Mouse (Mus musculus) frontal cortex, postnatal 14 days (tissue): ENCODE measurements around the gene Ralb.

Source experiments
- DNase-seq, 2 experiments: peaks; one replicate each; pipeline ENCODE4 v3.0.0; 2022; ENCODE audit warnings: low spot score in 2 of 2

The Ralb gene

DNA sequence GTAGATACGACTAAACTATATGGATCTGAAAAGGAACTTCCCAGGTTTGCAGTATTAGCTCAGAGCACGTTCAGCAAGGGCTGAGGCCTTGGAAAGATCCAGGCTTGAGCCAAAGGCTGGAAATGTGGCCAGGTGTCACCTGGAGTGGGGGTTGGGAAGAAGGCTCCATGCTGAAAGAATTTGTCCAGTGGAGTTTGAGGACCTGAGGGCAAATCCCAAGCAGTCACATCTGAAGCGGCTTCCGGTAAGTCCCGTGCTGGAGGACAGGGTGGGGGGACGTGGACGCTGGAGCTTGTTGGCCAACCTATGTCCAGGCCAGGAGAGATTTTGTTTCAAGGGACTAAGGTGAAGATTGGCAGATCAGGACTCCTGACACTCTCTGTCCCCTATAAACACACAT lies 19.2 kb upstream of the Ralb start:
- no peak for DNase-seq

- DNase-seq: no peak
These were observed 18.8 kb upstream of the Ralb start for GRCm38 (mm10) chr1:119523369-119523768.

GRCm38 (mm10) chr1:119522726-119523125 lies 18.1 kb upstream of the Ralb start:
- DNase-seq: no peak

DNA sequence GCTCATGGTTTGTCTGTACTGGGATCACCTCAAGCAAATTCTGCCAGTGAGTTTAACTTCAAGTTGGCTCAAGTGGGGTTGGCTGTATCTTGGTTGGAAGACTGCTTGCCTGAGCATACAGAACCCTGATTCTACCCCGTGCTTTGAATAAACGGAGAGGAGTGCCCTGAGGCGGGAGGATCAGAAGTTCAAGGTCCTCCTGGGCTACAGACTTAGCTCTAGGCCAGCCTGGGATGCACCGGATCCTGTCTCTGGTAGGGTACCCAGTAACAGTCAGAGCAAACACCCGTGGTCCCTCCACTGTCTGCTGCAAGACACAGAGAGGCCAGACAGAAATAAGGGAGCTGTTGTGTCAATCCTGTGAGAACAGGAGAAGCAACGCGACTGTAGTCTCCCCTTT lies 17.1 kb upstream of the Ralb start:
- no peak for DNase-seq

DNA sequence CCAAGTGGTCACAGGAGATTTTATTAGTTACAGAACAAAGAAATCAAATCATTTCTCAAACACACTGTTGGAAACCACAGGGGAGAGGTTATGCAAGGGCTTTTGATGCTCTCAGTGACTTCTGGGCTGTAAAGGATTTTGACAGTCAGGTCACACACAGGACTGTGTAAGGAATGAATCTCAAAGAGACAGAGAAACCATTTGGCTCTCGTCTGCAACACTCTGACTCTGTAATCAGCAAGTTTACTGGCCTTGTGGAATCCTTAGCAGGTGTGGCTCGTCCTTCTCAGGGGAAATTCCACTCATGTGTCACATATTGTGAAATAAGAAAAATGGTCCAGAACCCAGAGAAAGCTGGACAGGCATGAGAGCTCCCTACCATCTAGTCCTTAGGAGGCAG lies 16.4 kb upstream of the Ralb start:
- no peak for DNase-seq

DNA sequence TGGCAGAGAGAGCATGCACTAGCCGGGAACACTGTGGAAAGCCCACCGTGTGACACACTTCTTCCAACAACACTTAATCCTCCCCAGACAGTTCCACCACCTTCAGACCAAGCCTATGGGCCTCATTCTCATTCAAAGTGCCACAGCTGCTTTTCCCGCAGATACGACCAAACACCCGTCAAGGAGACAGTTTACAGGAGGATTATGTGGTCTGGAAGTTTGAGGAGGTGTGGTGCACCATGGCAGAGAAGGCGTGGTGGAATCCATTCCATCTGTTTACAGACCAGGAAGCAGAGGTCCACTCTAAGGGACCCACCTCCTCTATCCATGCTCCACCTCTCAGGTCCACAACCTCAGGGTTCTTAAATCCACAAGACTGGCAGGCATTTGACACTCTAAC lies 14.7 kb upstream of the Ralb start:
- DNase-seq: no peak

DNA sequence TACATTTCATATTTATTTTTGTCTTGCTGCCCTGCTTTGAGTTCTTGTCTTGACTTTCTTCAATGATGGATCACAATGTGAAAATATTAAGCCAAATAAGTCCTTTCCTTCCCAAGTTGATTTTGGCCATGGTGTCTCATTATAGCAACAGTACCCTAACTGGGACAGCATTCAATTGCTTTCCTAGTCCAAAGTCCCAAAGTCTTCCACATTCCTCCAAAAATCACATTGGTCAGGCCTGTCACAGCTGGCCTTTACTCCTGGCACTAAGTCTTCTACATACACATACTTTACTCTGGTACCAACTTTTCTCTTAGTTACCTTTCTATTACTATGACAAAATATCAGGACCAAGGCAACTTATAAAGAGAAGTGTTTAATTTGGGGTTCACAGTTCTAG lies 14.2 kb upstream of the Ralb start:
- DNase-seq: no peak

GRCm38 (mm10) chr1:119518060-119518459 lies 13.5 kb upstream of the Ralb start:
- DNase-seq: no peak

DNA sequence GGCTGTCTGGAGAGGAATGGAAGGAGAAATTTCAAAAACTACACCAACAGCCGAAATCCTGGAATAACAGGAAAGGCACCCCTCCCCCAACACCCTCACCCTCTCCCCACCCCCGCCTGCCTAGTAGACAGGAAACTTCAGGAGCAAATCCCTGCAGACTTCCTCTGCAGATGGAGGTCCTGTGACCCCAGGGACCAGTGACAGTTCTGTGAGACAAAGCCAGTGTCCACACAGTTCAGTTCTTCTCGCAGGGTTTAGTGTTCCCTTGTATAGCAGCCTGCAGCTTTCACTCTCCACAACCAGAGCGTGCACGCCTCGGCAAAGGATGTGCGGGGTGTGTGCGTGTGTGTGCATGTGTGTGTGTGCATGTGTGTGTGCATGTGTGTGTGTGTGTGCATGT lies 6.3 kb upstream of the Ralb start:
- DNase-seq: no peak

DNA sequence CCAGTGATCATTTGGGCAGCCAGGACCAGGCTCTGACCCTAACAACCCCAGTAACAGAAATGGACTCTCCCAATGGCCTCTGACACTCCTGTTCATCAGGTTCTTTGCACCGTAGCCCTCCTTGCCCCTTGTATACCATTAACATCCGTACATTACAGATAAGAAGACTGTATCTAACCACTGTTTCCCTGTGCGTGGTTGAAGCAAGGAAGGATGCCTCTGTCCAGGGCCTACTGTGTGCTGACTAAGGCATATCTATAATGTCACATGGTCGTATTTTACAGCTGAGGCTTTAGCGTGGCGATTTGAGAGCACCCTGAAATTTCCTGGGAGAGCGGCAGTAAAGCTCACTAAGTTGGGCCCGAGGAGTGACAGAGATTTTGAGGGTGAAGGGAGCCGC lies 5.8 kb upstream of the Ralb start:
- DNase-seq: no peak

- no peak for DNase-seq
These were observed 4.9 kb upstream of the Ralb start for GRCm38 (mm10) chr1:119509474-119509873.

- no peak for DNase-seq
These were observed 4.0 kb upstream of the Ralb start for GRCm38 (mm10) chr1:119508548-119508947.

- DNase-seq: no peak
These were observed 1.4 kb upstream of the Ralb start for GRCm38 (mm10) chr1:119505951-119506350.

GRCm38 (mm10) chr1:119503808-119504207 lies 786 bp downstream of the Ralb start:
- DNase-seq: no peak

GRCm38 (mm10) chr1:119503181-119503580 lies 1.4 kb downstream of the Ralb start:
- no peak for DNase-seq

- no peak for DNase-seq
These were observed 1.9 kb downstream of the Ralb start for GRCm38 (mm10) chr1:119502729-119503128.

DNA sequence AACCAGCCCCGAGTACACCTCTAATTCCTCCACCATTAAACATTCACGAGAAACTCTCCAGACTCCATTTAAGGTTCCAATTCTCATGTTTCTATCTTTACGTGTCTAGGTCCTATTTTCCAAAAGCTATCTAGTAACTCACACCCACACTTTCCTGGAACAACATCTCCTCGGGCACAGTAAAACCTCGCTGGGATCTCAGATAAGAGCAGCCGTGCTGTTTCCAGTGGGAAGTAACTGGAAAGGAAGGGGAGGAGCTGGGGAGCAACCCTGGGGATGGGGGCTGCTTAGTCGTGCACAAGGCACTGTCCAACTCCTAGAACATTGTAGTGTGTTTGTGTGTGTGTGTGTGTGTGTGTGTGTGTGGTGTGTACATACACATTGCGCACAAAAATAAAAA lies 2.7 kb downstream of the Ralb start:
- DNase-seq: no peak

GRCm38 (mm10) chr1:119499456-119499855 lies 5.1 kb downstream of the Ralb start:
- no peak for DNase-seq

- DNase-seq: no peak
These were observed 5.9 kb downstream of the Ralb start for GRCm38 (mm10) chr1:119498536-119499231.

- no peak for DNase-seq
These were observed 7.1 kb downstream of the Ralb start for GRCm38 (mm10) chr1:119497346-119498004.

DNA sequence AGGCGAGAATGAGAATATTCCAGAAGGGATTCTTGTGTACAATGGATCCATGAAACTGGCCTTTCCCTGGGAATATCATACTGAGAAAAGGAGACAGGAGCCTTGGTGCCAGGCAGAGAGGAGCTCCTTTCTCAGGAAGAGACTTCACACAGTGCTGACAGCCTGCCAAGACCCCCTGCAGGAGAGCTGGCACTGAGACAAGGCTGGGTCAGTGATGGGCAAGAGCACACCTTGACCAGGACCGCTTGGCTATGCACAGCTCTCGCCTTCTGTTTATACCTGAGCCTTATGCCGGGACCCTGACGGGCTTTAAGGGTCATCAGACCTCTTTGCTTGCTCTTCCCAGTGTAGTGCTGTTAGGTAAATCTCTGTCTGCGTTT lies 9.2 kb downstream of the Ralb start:
- DNase-seq: no peak

GRCm38 (mm10) chr1:119494712-119495395 lies 9.7 kb downstream of the Ralb start:
- no peak for DNase-seq

GRCm38 (mm10) chr1:119494024-119494711 lies 10.4 kb downstream of the Ralb start:
- no peak for DNase-seq
